Mouse (Mus musculus) brain, embryonic 14.5 days (tissue): Measurements from ENCODE around the gene Sf3a1.

Experiments
- CTCF ChIP-seq: fragments of 200-500 bp; IDR thresholded peaks from 2 replicates; pipeline ENCODE4 v1.5.1; 2012; ENCODE audit warnings: inconsistent platforms, mild to moderate bottlenecking, moderate library complexity, borderline replicate concordance; ENCODE audit not compliant: insufficient read depth, insufficient read length; ENCODE audit errors: extremely low read depth
- POLR2A ChIP-seq: fragments of 200-500 bp; IDR thresholded peaks from 2 replicates; pipeline ENCODE4 v1.6.1; 2012; ENCODE audit warnings: mild to moderate bottlenecking, inconsistent platforms, borderline replicate concordance; ENCODE audit not compliant: poor library complexity, insufficient read depth, insufficient read length, severe bottlenecking; ENCODE audit errors: extremely low read depth

GRCm38 (mm10) chr11:4210786-4211185 is 50.6 kb downstream of the Sf3a1 start:
- TF ChIP-seq CTCF (no peak), POLR2A (no peak)
